Mouse (Mus musculus) embryonic facial prominence, embryonic 14.5 days (tissue): ENCODE results near the gene Rpl12. TPM values are rescaled to one million over a fixed set of nuclear protein-coding genes. Genes with fewer than 3 reads are reported as not detected.

ENCODE experiments used
- ATAC-seq: fragments of 200-750 bp; cut with Nextera tagmentation; 2 replicates; pipeline ENCODE4 v1.8.0; 2017; ENCODE audit warnings: low read depth, moderate number of reproducible peaks, moderate TSS enrichment
- DNase-seq: peaks from one replicate; pipeline ENCODE4 v3.0.0-alpha.2; 2015; ENCODE audit warnings: low spot score
- H3K27ac ChIP-seq: fragments of 300-500 bp; sonication (generic); replicated peaks from 2 replicates; pipeline ENCODE4 v1.5.1; 2014; ENCODE audit warnings: low read depth, mild to moderate bottlenecking, low read length, moderate library complexity
- H3K27me3 ChIP-seq: fragments of 300-500 bp; sonication (generic); replicated peaks from 2 replicates; pipeline ENCODE4 v1.6.1; 2014; ENCODE audit warnings: low read length; ENCODE audit not compliant: control insufficient read depth, insufficient read depth
- H3K36me3 ChIP-seq: fragments of 300-500 bp; sonication (generic); 2 replicates; pipeline ENCODE4 v1.6.1; 2014; ENCODE audit warnings: low read length, mixed read lengths; ENCODE audit not compliant: control insufficient read depth, insufficient read depth
- H3K4me1 ChIP-seq: fragments of 300-500 bp; sonication (generic); 2 replicates; pipeline ENCODE4 v1.6.1; 2014; ENCODE audit warnings: antibody characterized with exemption, low read length; ENCODE audit not compliant: control insufficient read depth, insufficient read depth
- H3K4me2 ChIP-seq: fragments of 300-500 bp; sonication (generic); 2 replicates; pipeline ENCODE4 v1.6.1; 2014; ENCODE audit warnings: low read depth, mild to moderate bottlenecking, low read length, moderate library complexity, mixed read lengths
- H3K4me3 ChIP-seq: fragments of 300-500 bp; sonication (generic); 2 replicates; pipeline ENCODE4 v1.5.1; 2014; ENCODE audit warnings: low read depth, mild to moderate bottlenecking, low read length
- H3K9ac ChIP-seq: fragments of 300-500 bp; sonication (generic); 2 replicates; pipeline ENCODE4 v1.6.1; 2014; ENCODE audit warnings: low read depth, mild to moderate bottlenecking, low read length, moderate library complexity, mixed read lengths
- H3K9me3 ChIP-seq: fragments of 300-500 bp; sonication (generic); 2 replicates; pipeline ENCODE4 v1.6.1; 2016; ENCODE audit warnings: low read length; ENCODE audit not compliant: control insufficient read depth
- WGBS: fragments of 180-500 bp; shearing (Covaris S2); extraction: QIAGEN DNeasy Blood & Tissue Kit; methylation state at CpG from one replicate; pipeline ENCODE4 v1.1.7; 2014; 5-methylcytosine and 5-hydroxymethylcytosine counted together
- polyA plus RNA-seq: library from polyadenylated mRNA; unstranded; fragments of >200 nt; fragmentation: Nextera tagmentation; extraction: Ambion mirVana; gene quantifications from 2 replicates; pipeline ENCODE4 v1.2.1, GENCODE M21; 2014

The Rpl12 gene
- polyA plus RNA-seq, 1 experiment from 2014 or later = 237 TPM

GRCm38 (mm10) chr2:32921801-32922380 is 39.5 kb upstream of the Rpl12 start:
- Histone ChIP-seq H3K9me3 (no peaks in the 10 kb centered on the region), H3K27me3 (no peaks in the 10 kb centered on the region), H3K27ac (no peak overlapping the region), H3K4me2 (no peak overlapping the region), H3K4me3 (no peak overlapping the region), H3K4me1 (no peaks in the 10 kb centered on the region), H3K9ac (no peak overlapping the region), H3K36me3 (peaks cover 83% of the 10 kb centered on the region)
- no peak for ATAC-seq
- 88% methylated on average over 15 of the region's 15 CpGs for WGBS
- no peak for DNase-seq

GRCm38 (mm10) chr2:32922564-32922963 is 38.8 kb upstream of the Rpl12 start:
- Histone ChIP-seq H3K9me3 (no peaks in the 10 kb centered on the region), H3K27me3 (no peaks in the 10 kb centered on the region), H3K4me3 (no peak overlapping the region), H3K4me1 (no peaks in the 10 kb centered on the region), H3K27ac (no peak overlapping the region), H3K36me3 (peaks cover 83% of the 10 kb centered on the region), H3K9ac (no peak overlapping the region), H3K4me2 (no peak overlapping the region)
- WGBS = 91% methylated on average over 12 of the region's 13 CpGs
- ATAC-seq (no peak), DNase-seq (no peak)

- DNase-seq (no peak), ATAC-seq (no peak)
- no peaks in the 10 kb centered on the region for H3K4me1 ChIP-seq
- H3K9ac ChIP-seq = no peak overlapping the region
- no peak overlapping the region for H3K4me3 ChIP-seq
- no peak overlapping the region for H3K4me2 ChIP-seq
- WGBS = 92% methylated on average over 22 of the region's 24 CpGs
- no peak overlapping the region for H3K27ac ChIP-seq
- peaks cover 75% of the 10 kb centered on the region for H3K36me3 ChIP-seq
- H3K9me3 ChIP-seq = no peaks in the 10 kb centered on the region
- no peaks in the 10 kb centered on the region for H3K27me3 ChIP-seq
Measured at GRCm38 (mm10) chr2:32923551-32924250, 37.7 kb upstream of the Rpl12 start.

GRCm38 (mm10) chr2:32924306-32924844 is 37.0 kb upstream of the Rpl12 start:
- H3K4me2 ChIP-seq = no peak overlapping the region
- H3K9me3 ChIP-seq = no peaks in the 10 kb centered on the region
- no peak overlapping the region for H3K27ac ChIP-seq
- peaks cover 75% of the 10 kb centered on the region for H3K36me3 ChIP-seq
- DNase-seq (no peak), ATAC-seq (no peak)
- no peak overlapping the region for H3K9ac ChIP-seq
- WGBS = 76% methylated on average over 10 of the region's 10 CpGs
- no peaks in the 10 kb centered on the region for H3K4me1 ChIP-seq
- H3K27me3 ChIP-seq = no peaks in the 10 kb centered on the region
- no peak overlapping the region for H3K4me3 ChIP-seq

- no peaks in the 10 kb centered on the region for H3K27me3 ChIP-seq
- peaks cover 66% of the 10 kb centered on the region for H3K36me3 ChIP-seq
- no peak overlapping the region for H3K9ac ChIP-seq
- H3K27ac ChIP-seq = no peak overlapping the region
- H3K4me1 ChIP-seq = no peaks in the 10 kb centered on the region
- no peak overlapping the region for H3K4me3 ChIP-seq
- ATAC-seq (no peak), DNase-seq (no peak)
- 90% methylated on average over 11 of the region's 12 CpGs for WGBS
- H3K9me3 ChIP-seq = no peaks in the 10 kb centered on the region
- no peak overlapping the region for H3K4me2 ChIP-seq
Measured at GRCm38 (mm10) chr2:32926330-32927075, 34.9 kb upstream of the Rpl12 start.

- H3K4me1 ChIP-seq = no peaks in the 10 kb centered on the region
- H3K9ac ChIP-seq = no peak overlapping the region
- no peak overlapping the region for H3K4me3 ChIP-seq
- H3K4me2 ChIP-seq = no peak overlapping the region
- no peaks in the 10 kb centered on the region for H3K27me3 ChIP-seq
- peaks cover 54% of the 10 kb centered on the region for H3K36me3 ChIP-seq
- no peaks in the 10 kb centered on the region for H3K9me3 ChIP-seq
- 68% methylated on average over 15 of the region's 15 CpGs for WGBS
- ATAC-seq (no peak), DNase-seq (no peak)
- no peak overlapping the region for H3K27ac ChIP-seq
Measured at GRCm38 (mm10) chr2:32927624-32928234, 33.6 kb upstream of the Rpl12 start.

- no peaks in the 10 kb centered on the region for H3K27me3 ChIP-seq
- ATAC-seq (peak; percentile 54; the same call in 1 of the 2 replicates), DNase-seq (peak; percentile 59)
- WGBS = 33% methylated on average over 10 of the region's 10 CpGs
- H3K27ac ChIP-seq = no peak overlapping the region
- no peaks in the 10 kb centered on the region for H3K4me1 ChIP-seq
- no peak overlapping the region for H3K4me2 ChIP-seq
- H3K36me3 ChIP-seq = peaks cover 53% of the 10 kb centered on the region
- no peak overlapping the region for H3K9ac ChIP-seq
- H3K4me3 ChIP-seq = no peak overlapping the region
- no peaks in the 10 kb centered on the region for H3K9me3 ChIP-seq
Measured at GRCm38 (mm10) chr2:32928235-32928946, 33.0 kb upstream of the Rpl12 start.
